Mouse (Mus musculus): Measurements from ENCODE around the gene Tmem123. TPM values are rescaled to one million over a fixed set of nuclear protein-coding genes. Genes with fewer than 3 reads are reported as not detected.

The Tmem123 gene
- total RNA-seq (2023): 100 to 1,000 TPM; 245 to 272 TPM

GRCm38 (mm10) chr9:7763614-7764300, at the start of gene Tmem123:
Gene Tmem123 (plus strand): TSS chr9:7764041.

GRCm38 (mm10) chr9:7836905-7837805, 73.3 kb downstream of the Tmem123 start, which contains the start of gene Birc2:
Gene Birc2 (minus strand): TSS chr9:7837064.

Other genes with a start within 250 kb of the Tmem123 start
- gene Mmp8, start 205.6 kb upstream of the Tmem123 start, total RNA-seq (2023): not detected
- gene Mmp27, start 192.6 kb upstream of the Tmem123 start, total RNA-seq (2023): not detected
- gene Mmp20, start 135.8 kb upstream of the Tmem123 start, total RNA-seq (2023): not detected
- not detected for gene Mmp7, start 72.0 kb upstream of the Tmem123 start, total RNA-seq (2023)
- 100 to 1,000 TPM; 112 to 122 TPM for gene Birc2, start 73.0 kb downstream of the Tmem123 start, total RNA-seq (2023)
- gene Birc3, start 109.1 kb downstream of the Tmem123 start, total RNA-seq (2023): 100 to 1,000 TPM; 524 to 525 TPM
- gene Yap1, start 240.6 kb downstream of the Tmem123 start, total RNA-seq (2023): not detected